Mouse (Mus musculus) C2C12 (cell line): ENCODE data around the gene Tvp23a. TPM values are rescaled to one million over a fixed set of nuclear protein-coding genes. Genes with fewer than 3 reads are reported as not detected.
A peak's percentile ranks its signal among the peaks of the same experiment; 100 is the strongest.

Experiments
- H3K27me3 ChIP-seq: one replicate; pipeline ENCODE4 v1.6.1; 2011; ENCODE audit not compliant: control insufficient read depth, insufficient read depth, insufficient read length
- H3K36me3 ChIP-seq: one replicate; pipeline ENCODE4 v1.6.1; 2011; ENCODE audit not compliant: control insufficient read depth, insufficient read depth
- H3K4me3 ChIP-seq: one replicate; pipeline ENCODE4 v1.5.1; 2011; ENCODE audit warnings: mild to moderate bottlenecking, control low read depth; ENCODE audit not compliant: poor library complexity, insufficient read depth, severe bottlenecking
- H3K79me2 ChIP-seq: one replicate; pipeline ENCODE4 v1.6.1; 2011; ENCODE audit not compliant: control insufficient read depth, insufficient read depth
- H3K79me3 ChIP-seq: one replicate; pipeline ENCODE4 v1.6.1; 2011; ENCODE audit warnings: low read depth, control low read depth
- H3ac ChIP-seq: one replicate; pipeline ENCODE3; 2011; ENCODE audit warnings: low read depth; ENCODE audit not compliant: control insufficient read depth, insufficient read length
- CEBPB ChIP-seq: IDR thresholded peaks from one replicate; pipeline ENCODE4 v1.6.1; 2011; ENCODE audit warnings: low read depth, mild to moderate bottlenecking, control low read depth, moderate library complexity
- CTCF ChIP-seq: IDR thresholded peaks from one replicate; pipeline ENCODE4 v1.5.1; 2011; ENCODE audit not compliant: control insufficient read depth, insufficient read depth, insufficient read length
- FOSL1 ChIP-seq: IDR thresholded peaks from one replicate; pipeline ENCODE4 v1.8.0; 2011; ENCODE audit warnings: mild to moderate bottlenecking, low read length; ENCODE audit not compliant: poor library complexity, insufficient read depth, severe bottlenecking
- MAX ChIP-seq: IDR thresholded peaks from one replicate; pipeline ENCODE4 v1.6.1; 2011; ENCODE audit warnings: mild to moderate bottlenecking, control low read depth
- MYOD1 ChIP-seq: IDR thresholded peaks from one replicate; pipeline ENCODE4 v1.6.1; 2011; ENCODE audit warnings: low read depth; ENCODE audit not compliant: control insufficient read depth, insufficient read length
- MYOG ChIP-seq: IDR thresholded peaks from one replicate; pipeline ENCODE4 v1.6.1; 2011; ENCODE audit not compliant: control insufficient read depth, insufficient read length; ENCODE audit errors: extremely low read depth
- USF1 ChIP-seq: IDR thresholded peaks from one replicate; pipeline ENCODE4 v1.6.1; 2011; ENCODE audit warnings: low read depth, mild to moderate bottlenecking, control low read depth, moderate library complexity
- polyA plus RNA-seq: library from polyadenylated mRNA; unstranded; fragments of >200 nt; fragmentation: generic; extraction: Trizol; gene quantifications from one replicate; pipeline ENCODE4 v1.2.1, GENCODE M21; 2012; ENCODE audit warnings: missing spikeins

Tvp23a gene
- polyA plus RNA-seq, 1 experiment = 2.9 TPM

DNA sequence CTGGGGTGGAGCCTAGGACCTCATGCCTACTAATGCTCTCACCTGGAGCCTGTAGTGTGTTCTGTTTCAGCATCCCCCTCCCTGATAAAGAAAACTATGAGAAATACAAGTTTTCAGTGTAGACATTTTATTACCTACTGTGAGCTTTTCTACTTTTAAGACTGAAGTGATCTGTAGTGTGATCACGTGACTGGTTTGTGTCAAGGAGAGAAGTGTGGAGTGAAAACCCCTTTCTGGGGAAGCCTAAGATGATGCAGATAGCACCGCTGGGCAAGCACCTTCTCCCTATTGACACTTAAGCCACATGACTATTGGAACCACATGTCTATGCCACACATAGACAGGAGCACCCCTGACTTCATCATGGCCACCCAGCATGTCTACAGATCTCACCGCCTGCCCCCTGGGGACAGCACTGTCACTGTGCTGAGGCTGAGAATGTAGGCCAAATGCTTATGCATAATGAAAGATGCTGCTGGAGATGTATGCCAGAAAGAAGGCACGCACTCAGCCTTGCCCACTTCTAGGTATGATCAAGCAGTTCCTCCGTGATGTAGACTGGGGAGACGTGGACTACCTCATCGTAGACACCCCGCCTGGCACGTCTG is 26.6 kb downstream of the Tvp23a start:
- Histone ChIP-seq H3K27me3 (no peaks in the 10 kb centered on the region), H3K79me3 (no peaks in the 10 kb centered on the region), H3K4me3 (no peak overlapping the region), H3K79me2 (no peaks in the 10 kb centered on the region), H3K36me3 (peaks cover 88% of the 10 kb centered on the region), H3ac (no peak overlapping the region)
- no peak for TF ChIP-seq MAX
- TF ChIP-seq USF1 = no peak
- TF ChIP-seq CEBPB = no peak
- TF ChIP-seq FOSL1 = no peak
- TF ChIP-seq MYOD1 = no peak

DNA sequence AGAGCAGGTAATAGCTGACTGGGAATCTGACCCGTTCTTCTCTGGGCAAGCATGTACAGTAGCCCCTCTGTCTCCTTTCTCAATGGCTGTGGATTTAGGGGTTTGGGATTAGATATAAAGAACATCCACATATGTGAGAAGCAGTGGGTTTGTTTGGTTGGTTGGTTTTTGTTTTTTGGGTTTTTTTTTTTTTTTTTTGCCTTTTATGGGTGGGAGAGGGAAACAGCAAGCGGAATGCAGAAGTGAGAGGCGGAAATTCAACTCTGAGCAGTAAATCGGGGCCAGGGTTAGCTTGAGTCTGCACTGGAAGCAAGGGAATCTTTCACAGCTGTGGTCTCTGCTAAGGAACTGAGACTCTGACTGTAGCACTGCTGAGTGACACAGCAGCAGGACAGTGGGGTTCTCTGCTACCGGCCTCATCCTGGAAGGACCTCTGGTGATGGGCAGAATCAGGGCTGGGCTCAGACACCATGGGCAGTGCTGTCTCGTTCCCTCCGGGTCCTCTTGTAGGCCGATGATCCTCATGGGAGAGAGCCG is 29.4 kb downstream of the Tvp23a start:
- no peaks in the 10 kb centered on the region for H3K27me3 ChIP-seq
- H3K79me2 ChIP-seq = peaks cover 16% of the 10 kb centered on the region
- no peak overlapping the region for H3ac ChIP-seq
- peaks cover 6% of the 10 kb centered on the region for H3K79me3 ChIP-seq
- no peak overlapping the region for H3K4me3 ChIP-seq
- TF ChIP-seq USF1 (no peak), CEBPB (no peak), MYOG (no peak), FOSL1 (no peak), CTCF (no peak), MYOD1 (no peak), MAX (no peak)
- peaks cover 84% of the 10 kb centered on the region for H3K36me3 ChIP-seq

DNA sequence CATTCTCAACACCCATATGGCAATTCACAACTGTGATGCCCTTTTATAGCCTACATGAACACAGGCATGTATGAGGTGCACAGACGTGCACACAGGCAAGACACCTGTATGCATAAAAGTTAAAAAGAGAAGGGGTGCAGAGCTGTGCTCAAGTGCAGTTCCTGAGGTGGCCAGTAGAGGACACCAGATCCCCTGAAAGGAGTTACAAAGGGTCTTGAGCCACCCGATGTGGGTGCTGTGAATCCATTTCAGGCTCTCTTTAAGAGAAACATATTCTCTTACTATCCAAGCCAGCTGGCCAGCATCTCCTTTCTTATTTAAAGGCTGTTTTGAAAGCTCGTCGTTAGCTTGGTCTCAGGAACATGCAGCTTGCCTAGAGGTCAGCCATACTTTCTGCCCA is 30.3 kb downstream of the Tvp23a start:
- H3K79me2 ChIP-seq = peaks cover 24% of the 10 kb centered on the region
- H3K4me3 ChIP-seq = no peak overlapping the region
- peaks cover 10% of the 10 kb centered on the region for H3K79me3 ChIP-seq
- no peaks in the 10 kb centered on the region for H3K27me3 ChIP-seq
- no peak for TF ChIP-seq USF1
- TF ChIP-seq MYOG = no peak
- TF ChIP-seq MAX = no peak
- no peak for TF ChIP-seq CEBPB
- TF ChIP-seq FOSL1 = no peak
- TF ChIP-seq CTCF = no peak
- peaks cover 76% of the 10 kb centered on the region for H3K36me3 ChIP-seq
- no peak overlapping the region for H3ac ChIP-seq

DNA sequence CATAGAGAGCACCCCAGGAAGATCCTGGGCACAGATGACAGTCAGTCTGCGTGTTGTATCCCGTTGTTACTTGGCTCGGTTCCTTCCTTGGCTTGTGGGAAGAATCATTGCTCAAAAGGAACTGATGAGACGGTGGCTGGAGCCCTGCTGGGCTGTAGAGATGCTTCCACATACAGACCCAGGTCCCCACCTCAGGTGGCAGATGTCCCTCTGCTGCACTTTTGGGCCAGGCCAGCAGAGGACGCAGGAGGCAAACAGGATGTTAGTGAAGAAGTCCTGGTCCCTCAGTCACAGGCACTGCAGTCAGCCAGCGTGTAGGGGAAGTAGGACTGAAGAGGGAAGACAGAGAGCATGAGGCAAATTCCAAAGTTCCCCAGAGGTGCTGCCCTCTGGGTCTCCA is 31.2 kb downstream of the Tvp23a start:
- no peak overlapping the region for H3ac ChIP-seq
- H3K79me2 ChIP-seq = peaks cover 24% of the 10 kb centered on the region
- H3K4me3 ChIP-seq = no peak overlapping the region
- H3K79me3 ChIP-seq = peaks cover 10% of the 10 kb centered on the region
- no peaks in the 10 kb centered on the region for H3K27me3 ChIP-seq
- TF ChIP-seq USF1 = no peak
- no peak for TF ChIP-seq CTCF
- TF ChIP-seq MYOG = no peak
- no peak for TF ChIP-seq MAX
- no peak for TF ChIP-seq MYOD1
- no peak for TF ChIP-seq CEBPB
- TF ChIP-seq FOSL1 = no peak
- H3K36me3 ChIP-seq = peaks cover 67% of the 10 kb centered on the region

DNA sequence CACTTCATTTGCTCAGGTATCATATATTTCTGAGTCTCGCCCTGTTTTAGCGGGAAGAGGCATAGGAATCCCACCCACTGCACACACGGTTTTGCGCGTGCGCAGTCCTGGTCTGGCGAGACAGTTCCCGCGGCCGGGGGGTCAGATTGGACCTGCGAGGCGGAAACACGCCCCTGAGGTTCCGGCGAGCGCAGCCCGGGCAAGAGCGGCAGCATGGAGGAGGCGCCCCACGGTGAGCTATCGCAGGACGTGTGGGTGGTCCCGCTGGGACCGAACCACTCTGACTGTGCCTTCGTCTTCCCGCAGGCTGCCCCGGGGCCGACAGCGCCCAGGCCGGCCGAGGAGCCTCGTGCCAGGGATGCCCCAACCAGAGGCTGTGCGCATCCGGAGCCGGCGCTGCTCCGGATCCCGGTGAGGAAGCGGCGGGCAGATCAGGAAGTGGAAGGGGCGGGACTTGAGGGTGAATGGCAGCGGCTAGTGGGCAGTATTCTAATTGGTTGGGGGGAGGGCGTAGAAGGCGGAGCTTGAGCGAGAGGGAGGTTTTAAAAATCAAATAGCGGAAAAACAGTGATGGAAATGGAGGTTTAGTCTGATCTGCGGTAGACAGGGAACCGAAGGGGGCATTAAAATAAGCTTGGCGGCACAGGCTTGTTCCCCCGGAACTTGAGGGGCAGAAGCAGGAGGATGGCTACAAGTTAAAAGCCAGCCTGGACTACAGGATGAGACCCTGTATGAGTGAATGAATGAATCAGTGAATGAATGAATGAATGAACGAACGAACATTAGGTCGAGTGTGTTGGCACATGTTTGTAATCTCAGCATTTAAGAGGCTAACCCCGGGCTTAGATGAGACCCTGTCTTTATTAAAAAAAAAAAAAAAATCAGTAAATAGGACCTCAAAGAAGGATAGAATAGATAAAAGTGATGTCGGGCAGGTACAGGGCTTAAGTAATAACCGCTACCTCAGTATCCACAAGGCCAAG is 35.1 kb downstream of the Tvp23a start, which contains the start of gene Nubp1:
Gene Nubp1, plus strand, starts transcription at position 185 of the 983 bp plus-strand sequence.
- H3ac ChIP-seq = peak within 1 kb of the TSS; percentile 75
- peaks cover 37% of the 10 kb centered on the region for H3K36me3 ChIP-seq
- peak within 1 kb of the TSS; percentile 49 for H3K4me3 ChIP-seq
- no peaks in the 10 kb centered on the region for H3K27me3 ChIP-seq
- H3K79me2 ChIP-seq = peaks cover 24% of the 10 kb centered on the region
- TF ChIP-seq MAX (peak; percentile 83), CEBPB (no peak), CTCF (no peak), FOSL1 (no peak)
- peaks cover 10% of the 10 kb centered on the region for H3K79me3 ChIP-seq
